Mouse (Mus musculus) spleen, postnatal 4 days (tissue): ENCODE data around the gene Npepps.
"Not testable (repeated sequence)": the region's sequence is repeated elsewhere in the genome, so short reads cannot be mapped to it uniquely, and the experiment has no call there.

Experiments used
- DNase-seq, 2 experiments: peaks; one replicate each; pipeline ENCODE4 v3.0.0; 2022; ENCODE audit warnings: low spot score in 2 of 2

Gene Npepps

DNA sequence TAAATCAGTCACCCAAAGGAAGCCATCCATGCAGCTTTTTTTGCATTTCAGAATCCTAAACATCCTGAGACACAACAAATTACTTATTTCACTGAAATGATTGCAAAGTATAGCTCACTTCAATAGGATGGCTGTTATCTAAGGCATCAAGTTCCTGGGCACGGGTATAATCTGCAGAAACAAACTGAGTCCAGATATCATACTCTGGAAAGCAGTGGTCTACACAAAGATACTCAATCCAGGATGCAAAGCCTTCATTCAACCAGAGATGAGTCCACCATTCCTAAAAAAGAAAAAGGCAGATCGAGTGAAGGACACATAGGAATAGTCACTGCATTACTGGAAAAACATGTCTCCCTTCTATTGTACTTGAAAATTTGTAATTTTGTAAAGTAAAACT, 42.5 kb downstream of the Npepps start:
- no peak for DNase-seq

- DNase-seq = no peak
These were observed 48.0 kb downstream of the Npepps start for GRCm38 (mm10) chr11:97232436-97232835.

DNA sequence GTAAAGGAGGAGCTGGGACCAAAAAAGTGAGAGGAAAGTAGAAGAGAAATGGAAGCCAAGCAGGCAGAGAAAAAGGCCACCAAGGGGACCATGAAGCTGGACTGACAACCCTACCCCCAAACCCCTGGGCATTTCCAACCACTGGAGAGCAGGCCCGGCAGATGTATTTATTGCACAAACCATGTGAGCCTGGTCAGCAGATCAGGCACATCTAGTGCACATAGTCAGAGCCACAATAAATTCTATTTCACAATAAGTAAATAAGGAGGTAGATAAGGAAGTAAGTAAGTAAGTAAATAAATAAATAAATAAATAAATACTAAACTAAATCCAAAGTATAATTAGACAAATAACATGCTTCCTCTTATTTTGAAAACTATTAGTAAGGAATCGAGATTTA, 51.0 kb downstream of the Npepps start:
- no peak for DNase-seq

DNA sequence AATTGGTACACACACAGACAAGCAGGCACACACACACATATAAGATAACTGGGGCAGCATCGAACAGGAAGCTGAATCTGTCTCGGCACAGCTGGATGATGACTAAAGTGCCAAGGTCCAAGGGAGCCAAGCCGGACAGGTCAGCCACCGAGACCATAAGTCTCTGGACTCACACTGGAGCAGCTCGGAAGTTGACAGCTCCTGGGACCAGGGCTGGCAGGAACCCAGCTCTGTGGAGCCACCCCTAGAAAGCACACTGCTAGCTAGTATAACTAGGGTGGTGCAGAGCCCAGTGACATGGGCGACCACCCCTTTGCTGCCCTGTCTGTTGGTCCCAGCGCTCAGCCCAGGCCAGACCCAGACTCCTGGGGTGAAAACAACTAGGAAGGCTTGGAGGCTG, 51.5 kb downstream of the Npepps start:
- no peak for DNase-seq

GRCm38 (mm10) chr11:97226131-97226530, 54.3 kb downstream of the Npepps start:
- no peak for DNase-seq

DNA sequence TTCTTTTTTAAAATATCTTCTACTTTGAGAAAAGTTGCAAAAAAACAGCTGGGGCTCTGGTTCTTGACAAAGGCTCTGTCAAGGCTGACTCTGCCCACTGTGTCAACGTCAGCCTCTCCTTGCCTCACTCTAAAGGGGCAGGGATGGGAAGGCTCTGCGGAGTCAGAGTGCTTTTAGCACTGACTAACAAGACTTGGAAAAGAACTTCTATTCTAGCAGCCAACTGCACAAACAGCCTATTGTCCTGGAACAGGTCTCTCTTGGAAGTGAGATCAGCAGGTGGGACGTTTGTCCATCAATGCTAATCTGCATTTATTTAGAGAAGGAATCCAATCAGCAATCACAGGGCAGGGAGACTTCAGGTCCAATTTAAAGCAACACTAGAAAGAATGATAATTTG, 57.0 kb downstream of the Npepps start:
- DNase-seq = no peak

GRCm38 (mm10) chr11:97221611-97222010, 58.8 kb downstream of the Npepps start:
- DNase-seq = no peak

DNA sequence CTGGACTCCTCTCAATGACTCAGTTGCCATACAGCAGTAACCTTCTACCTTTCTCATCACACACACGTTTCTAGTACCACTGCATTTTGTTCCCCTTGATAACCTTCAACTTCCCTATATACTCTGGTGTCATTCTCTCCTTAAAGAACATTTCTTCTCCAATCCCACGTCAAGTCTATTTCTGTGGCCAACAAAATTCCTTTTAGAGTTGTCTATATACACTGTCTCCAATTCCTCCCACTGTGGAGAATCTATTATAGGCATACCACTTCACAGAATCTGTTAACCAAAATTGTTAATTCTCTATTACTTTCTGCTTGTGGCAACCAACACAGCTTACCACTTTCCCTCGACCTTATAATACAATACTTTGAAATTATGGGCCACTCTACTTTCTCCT, 60.2 kb downstream of the Npepps start:
- DNase-seq = no peak

DNA sequence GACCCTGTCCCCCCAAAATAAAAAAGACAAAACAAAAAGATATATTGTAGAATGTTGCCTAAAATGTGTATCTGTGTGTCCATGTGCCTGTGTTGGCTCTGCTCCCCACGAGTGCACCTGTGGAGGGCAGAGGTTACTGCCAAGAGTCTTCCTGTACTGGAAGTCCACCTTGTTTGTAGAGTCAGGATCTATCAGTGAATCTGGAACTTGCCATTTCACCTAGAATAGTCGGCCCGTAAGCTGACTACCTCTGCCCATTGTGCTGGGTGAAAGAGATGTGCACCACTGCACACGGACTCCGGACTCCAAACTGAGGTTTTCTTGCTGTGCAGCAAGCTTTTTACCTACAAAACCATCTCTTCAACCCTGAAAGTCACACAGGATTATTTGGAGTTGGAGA, 66.0 kb downstream of the Npepps start:
- no peak for DNase-seq

GRCm38 (mm10) chr11:97210728-97211400, 69.6 kb downstream of the Npepps start:
- no peak for DNase-seq

DNA sequence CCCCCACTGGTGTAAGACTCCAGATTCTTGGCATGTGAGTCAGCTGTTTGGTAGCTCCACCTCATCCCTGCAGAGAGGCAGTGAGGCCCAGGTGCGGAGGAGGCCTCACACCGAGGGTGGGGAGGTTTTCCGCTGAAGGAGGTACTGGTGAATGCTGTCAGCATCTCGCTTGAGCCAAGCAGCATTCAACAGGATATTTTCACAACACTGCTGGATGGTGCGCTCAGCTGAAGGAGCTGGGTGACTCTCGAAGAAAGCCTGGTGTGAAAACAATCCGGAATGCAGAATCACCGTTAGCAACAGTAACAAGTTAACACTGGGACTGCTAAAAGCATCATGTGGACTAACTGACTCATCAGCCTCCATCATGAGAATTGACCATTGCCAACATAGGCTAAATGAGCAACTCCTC, 73.4 kb downstream of the Npepps start:
- no peak for DNase-seq

GRCm38 (mm10) chr11:97199519-97199918, 80.9 kb downstream of the Npepps start:
- no peak for DNase-seq

- peak; percentile 70 to 85 for DNase-seq
These were observed 81.8 kb downstream of the Npepps start for GRCm38 (mm10) chr11:97198601-97199000.

DNA sequence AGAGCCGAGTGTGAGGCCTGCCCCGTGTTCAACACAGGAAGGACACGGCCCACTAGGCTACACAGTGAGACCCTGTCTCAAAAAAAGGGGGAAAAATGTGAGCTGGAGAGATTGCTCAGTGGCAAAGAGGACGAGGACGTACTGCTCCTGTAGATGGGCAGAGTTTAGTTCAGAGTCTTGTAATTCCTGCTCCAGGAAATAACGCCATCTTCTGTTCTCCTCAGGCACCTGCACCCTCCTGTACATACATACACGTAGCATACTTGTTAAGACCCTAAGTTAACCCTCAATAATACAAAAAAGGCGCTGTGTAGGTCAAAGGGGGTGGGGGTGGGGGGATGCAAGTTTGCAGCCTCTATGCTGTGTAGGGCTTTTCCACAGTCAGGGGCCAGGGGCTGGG, 83.4 kb downstream of the Npepps start:
- no peak for DNase-seq

- DNase-seq = no peak
These were observed 83.9 kb downstream of the Npepps start for GRCm38 (mm10) chr11:97196541-97196940.

GRCm38 (mm10) chr11:97192621-97192951, 87.9 kb downstream of the Npepps start:
- DNase-seq = no peak

DNA sequence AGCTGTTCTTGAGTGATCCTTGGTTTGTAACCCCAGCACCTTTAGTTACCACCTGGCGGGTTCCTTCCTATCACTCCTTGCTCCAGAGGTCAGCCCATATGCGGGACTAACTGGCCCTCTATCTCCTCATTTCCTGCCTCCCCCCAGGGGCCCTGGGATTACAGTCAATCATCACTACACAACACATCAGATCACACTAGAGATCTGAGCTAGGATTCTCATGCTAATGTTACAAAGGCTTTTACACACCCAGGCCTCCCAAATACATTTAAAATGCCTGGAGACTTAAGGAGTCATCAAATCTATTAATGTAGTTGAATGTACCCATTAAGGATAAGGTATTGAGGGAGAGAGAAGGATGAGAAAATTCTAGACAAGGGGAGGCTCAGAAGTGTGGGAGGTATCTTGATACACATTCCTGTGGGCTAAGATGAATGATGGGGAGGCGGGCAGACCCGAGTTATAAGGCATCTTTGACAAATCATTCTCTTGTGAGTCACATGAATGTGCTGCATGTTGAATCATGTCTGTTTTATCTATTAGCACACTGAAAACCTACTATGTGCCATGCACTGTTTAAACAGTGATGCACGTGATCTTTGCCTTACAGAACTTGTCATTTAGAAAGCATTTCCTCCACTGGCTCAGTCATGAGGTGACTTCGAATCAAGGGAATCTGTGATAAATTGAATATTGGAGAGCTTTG, 88.4 kb downstream of the Npepps start:
- no peak for DNase-seq

- DNase-seq = no peak
These were observed 89.4 kb downstream of the Npepps start for GRCm38 (mm10) chr11:97190992-97191391.

GRCm38 (mm10) chr11:97189645-97190044, 90.8 kb downstream of the Npepps start:
- not testable (repeated sequence) for DNase-seq

- DNase-seq = no peak
These were observed 91.2 kb downstream of the Npepps start for GRCm38 (mm10) chr11:97189231-97189630.

DNA sequence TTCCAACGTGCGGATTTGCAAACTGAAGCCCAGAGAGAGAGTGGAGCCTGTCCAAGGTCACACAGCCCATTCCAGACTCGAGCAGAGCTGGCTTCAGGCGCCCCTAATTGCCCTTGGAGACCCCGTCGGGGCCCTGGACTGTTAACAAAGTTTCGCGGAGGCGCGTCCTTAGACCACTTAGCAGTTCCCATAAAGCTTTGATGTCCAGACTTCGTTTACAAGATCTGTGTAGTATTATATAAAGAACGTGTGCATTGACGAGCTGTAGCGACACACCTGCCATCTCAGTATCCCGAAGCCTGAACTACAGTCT, 91.8 kb downstream of the Npepps start:
- DNase-seq = no peak

- DNase-seq = peak; percentile 98 to 99
These were observed 92.4 kb downstream of the Npepps start, which contains the start of gene Kpnb1 for GRCm38 (mm10) chr11:97187764-97188642. Gene Kpnb1, minus strand, starts transcription at chr11:97187881.
